ENCODE assay signal across 8 mouse cellular contexts in the genomic region with DNA sequence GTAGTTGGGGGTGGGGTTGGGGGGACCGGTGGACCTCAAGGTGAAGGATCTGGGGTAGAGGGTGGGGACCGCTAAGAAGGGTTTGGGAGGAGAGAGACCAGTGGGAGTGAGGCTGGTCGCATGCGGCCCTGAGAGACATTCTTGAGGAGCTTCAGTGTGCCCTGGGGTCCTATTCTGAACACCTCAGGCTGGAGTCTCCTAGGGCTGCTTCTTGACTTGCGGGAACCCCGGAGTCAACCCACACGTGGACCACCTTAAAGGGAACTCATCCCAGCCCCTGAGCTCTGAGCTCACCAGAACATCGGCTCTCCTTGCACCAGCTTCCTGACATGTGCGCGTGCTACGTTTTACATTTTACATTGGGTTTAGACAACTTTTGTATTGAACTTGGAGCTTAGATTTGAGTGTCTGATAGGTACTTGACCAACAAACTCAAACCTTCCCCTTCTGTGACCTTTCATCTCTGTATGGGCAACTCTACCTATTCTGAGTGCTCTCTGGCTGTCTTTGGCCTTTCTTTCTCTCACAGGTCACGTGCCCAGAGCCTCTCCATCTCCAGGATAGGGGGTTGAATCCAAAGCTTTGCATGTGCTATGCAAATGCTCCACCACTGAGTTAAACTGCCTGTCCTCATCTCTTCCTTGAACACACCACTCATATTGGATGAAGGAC. TPM values are rescaled to one million over a fixed set of nuclear protein-coding genes. Genes with fewer than 3 reads are reported as not detected.
A peak's percentile ranks its signal among the peaks of the same experiment; 100 is the strongest.
DNase-seq lines count a peak whose midpoint lies in the region; ATAC-seq and TF ChIP-seq lines count a peak whose summit lies in the region.

No protein-coding gene starts in this region.

- peak overlapping the region; percentile 63 for H3K4me2 ChIP-seq in midbrain, embryonic 11.5 days

- peak; percentile 11 to 20; a peak in 2 of 4 replicates for ATAC-seq in hematopoietic stem cell, adult 5-6 weeks (replicated peaks in 1 of 2; ENCODE audit: insufficient read depth in 1 of 2, low FRiP score in 2 of 2, low TSS enrichment in 1 of 2, low read depth in 1 of 2, poor library complexity in 2 of 2, severe bottlenecking in 2 of 2)
- ATAC-seq in midbrain, embryonic 11.5 days (ENCODE audit: low FRiP score), result no peak; the same call in 1 of the 2 replicates

- DNase-seq in kidney, adult 2 months, result no peak
- no peak for DNase-seq in kidney, adult 18-20 months
- DNase-seq in MN1 (ENCODE audit: low spot score), result peak; percentile 12
- peak; percentile 81 for DNase-seq in midbrain, embryonic 11.5 days (ENCODE audit: low spot score, missing footprints)
- DNase-seq in urinary bladder, postnatal 25 days (ENCODE audit: low spot score), result no peak
- no peak for DNase-seq in spleen, postnatal 36 days (ENCODE audit: low spot score in 2 of 2)
- DNase-seq in right cerebral cortex, postnatal 25 days, result no peak

- no peaks in the 10 kb centered on the region for H3K27me3 ChIP-seq in kidney, adult 2 months (replicated peaks; ENCODE audit: control insufficient read depth, insufficient read depth, low read length)
- H3K27me3 ChIP-seq in midbrain, embryonic 11.5 days (ENCODE audit: control insufficient read depth, insufficient read depth, low read length), result no peaks in the 10 kb centered on the region

- H3K27ac ChIP-seq in kidney, adult 2 months (ENCODE audit: insufficient read depth, low read depth, low read length), result no peak overlapping the region
- H3K27ac ChIP-seq in midbrain, embryonic 11.5 days (ENCODE audit: low read depth, low read length), result peak overlapping the region; percentile 75; the same call in 1 of the 2 replicates

- H3K36me3 ChIP-seq in kidney, adult 2 months (ENCODE audit: control insufficient read depth, insufficient read depth, low read length), result no peaks in the 10 kb centered on the region
- H3K36me3 ChIP-seq in midbrain, embryonic 11.5 days (ENCODE audit: control insufficient read depth, insufficient read depth, low read length), result peaks cover 8% of the 10 kb centered on the region

- peak overlapping the region; percentile 78 for H3K9ac ChIP-seq in midbrain, embryonic 11.5 days (ENCODE audit: low read length)

- 26% methylated on average over 12 of the region's 12 CpGs for WGBS in kidney, adult 2 months
- 51% methylated on average over 12 of the region's 12 CpGs for WGBS in midbrain, embryonic 11.5 days

- H3K9me3 ChIP-seq in midbrain, embryonic 11.5 days (ENCODE audit: control insufficient read depth, low read length), result 0 out of 2 replicates have a peak, but pooled peaks cover 5% of the 10 kb centered on the region

- H3K4me1 ChIP-seq in kidney, adult 2 months (ENCODE audit: control insufficient read depth, insufficient read depth, low read length), result peaks cover 4% of the 10 kb centered on the region; the same call in 1 of the 2 replicates
- peaks cover 13% of the 10 kb centered on the region for H3K4me1 ChIP-seq in midbrain, embryonic 11.5 days (ENCODE audit: control insufficient read depth, insufficient read depth, low read length)

- TF ChIP-seq POLR2A in kidney, adult 2 months (IDR thresholded peaks at IDR 0.05; ENCODE audit: low read depth, low read length), result no peak

- no peak for TF ChIP-seq CTCF in kidney, adult 2 months (conservative IDR thresholded peaks at IDR 0.05; ENCODE audit: insufficient read depth, insufficient read length, low read depth, low read length)

- H3K4me3 ChIP-seq in kidney, adult 2 months (ENCODE audit: insufficient read depth, low read depth, low read length), result peak overlapping the region; percentile 93
- peak overlapping the region; percentile 78 for H3K4me3 ChIP-seq in midbrain, embryonic 11.5 days (ENCODE audit: low read depth, low read length)

RNA-seq across cellular contexts. Expression of a gene that starts 0.7 kb away (rescaled TPM):
- 88.7 and 96.2 TPM in 2 replicates for polyA plus RNA-seq in kidney, adult 2 months (2012; rRNA removed)
- total RNA-seq in hematopoietic stem cell, adult 5-6 weeks (2017), result 197 and 238 TPM in 2 replicates
- polyA plus RNA-seq in midbrain, embryonic 11.5 days (2014; fragmentation: Nextera tagmentation; extraction: Ambion mirVana), result 115 and 120 TPM in 2 replicates

RNA-seq across cellular contexts. Expression of a gene that starts 33.2 kb away (rescaled TPM):
- 27.6 and 30.5 TPM in 2 replicates for polyA plus RNA-seq in kidney, adult 2 months (2012; rRNA removed)
- total RNA-seq in hematopoietic stem cell, adult 5-6 weeks (2017), result 0.25 TPM in 1 of 2 replicates, not detected in the other
- 307 and 321 TPM in 2 replicates for polyA plus RNA-seq in midbrain, embryonic 11.5 days (2014; fragmentation: Nextera tagmentation; extraction: Ambion mirVana)

Comparison
In these comparisons a context has a peak if more than half of its experiments do, and no peak if none do; other contexts are left out.
1. DNase-seq: peak in MN1 (single experiment) and midbrain, embryonic 11.5 days (single experiment); none in kidney, adult 2 months (single experiment), kidney, adult 18-20 months (single experiment), urinary bladder, postnatal 25 days (single experiment), spleen, postnatal 36 days (0 of 2) and right cerebral cortex, postnatal 25 days (single experiment).